Mouse (Mus musculus) kidney, postnatal 14 days (tissue): ENCODE results near the gene Mtfp1.
"Not testable (repeated sequence)": the region's sequence is repeated elsewhere in the genome, so short reads cannot be mapped to it uniquely, and the experiment has no call there.

Experiments used
- DNase-seq: peaks from one replicate; pipeline ENCODE4 v3.0.0; 2022; ENCODE audit warnings: mixed read lengths

The Mtfp1 gene

DNA sequence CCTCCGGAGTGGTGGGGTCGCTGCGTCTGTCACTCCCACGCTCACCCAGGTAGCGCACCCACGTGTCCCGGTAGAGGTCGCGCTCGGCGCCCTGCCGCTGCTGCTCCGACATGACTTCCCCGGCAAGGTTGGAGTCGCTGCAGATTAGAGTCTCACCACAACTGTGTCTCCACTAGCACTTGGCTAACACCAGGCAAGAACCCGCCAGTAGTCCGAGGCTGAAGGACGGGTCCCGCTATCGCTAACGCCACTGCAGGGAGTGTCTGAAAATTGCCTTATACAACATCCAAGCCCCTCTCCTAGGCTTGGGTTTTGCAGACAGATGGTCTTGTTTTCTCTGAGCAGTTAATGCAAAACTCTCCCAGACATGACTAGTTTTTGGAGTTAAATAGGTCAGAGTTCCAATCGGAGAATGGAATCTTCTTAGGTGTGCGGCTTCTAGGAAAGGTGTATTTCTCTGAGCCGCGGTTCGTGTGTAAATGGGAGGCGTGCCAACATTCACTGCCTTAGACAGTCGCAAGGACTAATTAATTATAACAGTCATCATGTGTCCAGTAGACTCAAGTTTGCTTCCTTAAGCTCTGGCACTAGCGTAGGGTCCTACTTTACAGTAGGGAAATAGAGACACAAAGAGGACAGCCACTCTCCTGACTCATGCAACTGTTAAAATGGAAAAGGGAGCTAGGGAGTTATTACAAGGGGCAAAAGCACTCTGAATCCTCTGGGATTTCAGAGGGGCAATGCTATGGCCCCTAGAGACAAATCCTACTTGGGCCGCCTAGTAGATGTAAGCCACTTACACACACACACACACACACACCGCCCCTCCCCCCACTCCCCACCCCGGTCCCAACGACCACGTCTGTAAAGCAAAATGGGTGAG is at the start of gene Mtfp1:
Mtfp1 (minus strand) TSS at position 275 of the 883 bp plus-strand sequence.
- DNase-seq: peak; percentile 70

DNA sequence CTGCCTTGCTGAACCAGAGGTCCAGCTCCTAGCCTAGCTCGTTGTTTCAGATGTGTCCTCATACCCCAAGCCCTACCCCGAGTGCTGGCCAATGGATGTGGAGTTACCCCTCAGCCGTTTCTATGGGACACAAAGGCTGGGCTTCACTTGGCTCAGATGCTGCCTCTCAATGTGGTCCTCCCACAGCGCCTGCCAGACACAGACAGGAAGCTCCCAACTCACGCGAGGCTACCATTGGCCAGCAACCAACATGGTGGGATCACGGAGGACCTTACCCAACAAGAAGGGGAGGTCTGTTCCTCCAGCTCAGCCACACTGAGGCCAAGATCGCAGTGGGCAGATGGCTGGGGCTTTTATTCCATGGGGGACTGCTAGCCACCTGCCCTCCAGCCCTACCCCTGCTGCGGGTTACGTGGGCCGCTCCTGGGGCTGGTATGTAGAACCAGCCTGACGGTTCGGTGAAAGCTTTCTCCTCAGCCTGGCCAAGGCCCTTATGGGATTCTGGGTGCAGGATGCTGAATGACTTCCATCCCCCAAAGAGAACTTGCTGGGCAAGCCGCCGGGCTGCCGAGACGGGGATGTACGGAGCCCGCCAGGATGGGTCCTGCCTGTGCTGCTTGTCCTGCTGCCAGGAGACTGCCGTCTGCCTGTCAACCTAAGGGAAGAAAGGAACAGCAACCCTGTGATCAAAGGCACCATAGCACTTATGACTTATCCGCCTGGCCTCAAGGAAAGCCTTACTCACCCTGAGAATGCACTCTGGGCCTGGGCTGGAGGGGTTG is 48.2 kb upstream of the Mtfp1 start:
- no peak for DNase-seq

DNA sequence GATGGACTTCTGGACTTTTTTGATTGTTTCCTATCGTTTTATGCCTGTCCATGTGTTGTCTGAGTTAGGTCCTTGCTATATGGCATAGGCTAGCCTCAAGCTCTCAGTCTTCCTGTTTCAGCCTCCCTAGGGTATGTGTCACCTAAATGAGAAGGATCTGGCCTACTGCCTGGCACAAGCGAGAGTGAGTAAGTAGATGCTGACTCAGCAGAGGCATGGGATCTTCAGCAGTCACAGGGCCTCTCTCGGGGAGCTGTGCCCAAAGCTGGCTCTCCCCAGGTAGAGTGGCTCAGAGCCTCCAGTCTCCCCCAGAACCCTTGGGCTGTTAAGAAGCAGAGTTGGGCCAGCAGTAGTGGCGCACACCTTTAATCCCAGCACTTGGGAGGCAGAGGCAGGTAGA is 47.1 kb upstream of the Mtfp1 start:
- no peak for DNase-seq

DNA sequence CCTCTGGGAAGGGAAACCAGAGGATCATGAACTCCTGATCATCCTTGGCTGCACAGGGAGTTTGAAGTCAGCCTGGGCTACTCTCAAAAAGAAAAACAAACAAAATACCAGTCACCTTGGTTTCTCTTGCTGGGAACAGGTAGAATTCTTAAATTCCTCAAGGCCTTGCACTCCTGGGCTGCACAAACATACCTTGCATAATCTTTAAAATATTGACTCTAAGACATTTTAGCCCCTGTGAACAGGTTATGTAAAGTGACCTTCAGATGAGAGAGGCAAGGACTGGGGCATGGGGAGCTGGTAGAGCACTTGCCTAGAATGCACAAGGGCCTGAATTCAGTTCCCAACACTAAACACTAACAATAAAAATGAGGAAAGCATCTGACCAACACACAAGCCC is 46.3 kb upstream of the Mtfp1 start:
- DNase-seq: no peak

DNA sequence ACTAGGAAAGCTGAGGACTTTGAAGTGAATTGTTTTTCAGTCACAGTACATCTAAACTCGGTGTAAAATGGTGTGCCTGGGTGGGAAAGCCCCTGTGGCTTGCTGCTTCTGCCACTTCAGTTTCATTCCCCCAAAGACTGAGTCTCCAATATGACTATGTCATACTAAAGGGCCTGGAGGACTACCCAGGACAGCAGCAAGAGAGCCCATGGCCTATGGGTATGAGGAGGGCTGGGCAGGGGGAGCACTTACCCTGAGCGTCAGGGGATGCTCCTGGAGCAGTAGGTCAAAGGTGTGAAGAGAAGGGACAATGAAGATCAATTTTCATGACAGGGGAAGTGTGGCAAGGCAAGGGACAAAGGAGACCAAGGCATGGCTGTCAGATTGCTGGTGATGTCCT is 43.7 kb upstream of the Mtfp1 start:
- DNase-seq: no peak

DNA sequence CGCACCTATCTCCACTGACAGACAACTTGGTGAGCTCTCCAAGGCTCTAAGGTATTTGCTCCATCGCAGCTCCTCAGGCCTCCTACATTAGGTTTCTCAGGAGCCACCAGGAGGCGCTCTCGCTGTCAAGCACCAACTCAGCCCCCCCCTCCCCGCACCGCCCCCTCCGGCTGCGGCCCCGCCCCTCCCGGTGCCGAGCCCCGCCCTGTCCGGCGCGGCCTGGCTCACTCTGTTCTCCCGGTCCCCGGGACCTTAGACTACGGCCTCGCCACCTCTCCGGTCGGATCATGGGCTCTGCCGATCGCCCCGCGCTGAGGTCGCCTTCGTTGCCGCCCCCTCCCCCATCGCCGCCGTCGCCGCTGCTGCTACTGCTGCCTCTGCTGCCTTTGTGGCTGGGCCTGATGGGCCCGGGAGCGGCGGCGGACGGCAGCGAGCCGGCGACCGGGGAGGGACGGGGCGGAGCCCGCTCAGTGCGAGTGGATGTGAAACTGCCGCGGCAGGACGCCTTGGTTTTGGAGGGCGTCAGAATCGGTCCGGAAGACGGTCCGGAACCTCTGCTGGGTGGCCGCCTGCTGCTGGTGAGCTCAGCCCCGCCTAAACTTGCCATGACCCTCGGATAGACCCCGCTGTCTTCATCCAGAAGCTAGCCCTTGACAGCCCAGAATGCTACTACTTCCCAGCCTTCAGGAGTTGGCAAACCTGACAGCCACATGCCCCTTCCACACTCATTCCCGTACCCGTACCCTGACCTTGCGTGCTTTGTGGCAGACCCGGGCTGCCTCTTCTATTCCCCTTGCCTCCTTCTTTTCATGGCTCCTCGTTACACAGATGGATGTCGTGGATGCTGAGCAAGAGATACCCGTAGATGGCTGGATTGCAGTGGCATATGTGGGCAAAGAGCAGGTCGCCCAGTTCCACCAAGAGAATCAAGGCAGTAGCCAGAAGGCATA is 40.0 kb upstream of the Mtfp1 start, which contains the start of gene Rnf215:
Rnf215 (plus strand) TSS at position 217 of the 950 bp plus-strand sequence.
- DNase-seq: peak; percentile 94

DNA sequence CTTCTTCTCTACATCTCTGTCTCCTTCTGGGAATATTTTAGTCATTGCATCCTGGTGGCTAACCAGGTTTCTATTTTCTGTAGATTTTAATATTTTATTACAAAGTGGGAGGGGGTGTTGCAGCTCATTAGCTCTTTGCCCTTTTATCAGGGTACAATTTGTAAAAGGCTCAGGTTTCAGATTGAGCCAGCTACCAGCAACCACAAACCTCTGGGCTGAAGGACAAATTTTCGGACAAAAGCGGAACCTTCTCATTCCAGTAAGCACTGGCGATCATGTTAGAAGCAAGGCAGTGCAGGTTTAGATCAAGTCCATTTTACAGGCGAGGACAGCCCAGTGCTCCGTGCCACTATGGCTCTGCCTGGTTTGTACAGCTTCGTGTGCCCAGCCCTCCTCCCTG is 39.2 kb upstream of the Mtfp1 start:
- DNase-seq: no peak

DNA sequence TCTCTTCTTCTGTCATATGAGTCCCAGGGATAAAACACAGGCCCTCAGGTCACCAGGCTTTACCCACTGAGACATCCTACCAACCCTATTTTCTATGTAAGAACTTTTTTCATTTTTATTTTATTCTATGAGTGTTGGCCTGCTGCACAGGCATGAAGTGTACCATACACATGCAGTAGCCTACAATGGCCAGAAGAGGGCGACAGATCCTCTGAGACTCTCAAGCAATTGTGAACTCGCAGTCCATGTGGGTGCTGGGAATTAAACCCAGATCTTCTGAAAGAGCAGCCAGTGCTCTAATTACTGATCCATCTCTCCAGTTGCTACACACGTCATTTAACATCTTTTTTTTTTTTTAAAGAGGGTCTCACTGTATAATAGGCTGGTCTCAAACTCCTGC is 38.2 kb upstream of the Mtfp1 start:
- DNase-seq: no peak

DNA sequence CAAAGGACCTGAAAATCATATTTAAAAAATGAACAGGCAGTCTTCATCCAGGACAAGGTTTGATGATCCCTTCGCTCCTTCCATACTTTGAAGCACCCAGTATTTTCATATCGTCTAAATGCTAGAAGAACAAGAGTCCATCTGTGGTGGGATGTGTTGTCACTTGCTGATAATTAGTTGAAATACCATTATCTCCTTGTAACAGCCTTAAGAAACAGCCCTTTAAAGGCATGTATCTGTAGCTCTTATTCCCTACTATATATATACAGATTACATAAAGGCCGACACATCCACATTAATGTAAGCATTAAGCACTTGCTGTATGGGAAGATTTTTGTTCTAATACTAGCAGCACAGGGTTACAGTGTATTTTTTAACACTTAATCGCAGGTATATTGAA is 33.2 kb upstream of the Mtfp1 start:
- DNase-seq: not testable (repeated sequence)

DNA sequence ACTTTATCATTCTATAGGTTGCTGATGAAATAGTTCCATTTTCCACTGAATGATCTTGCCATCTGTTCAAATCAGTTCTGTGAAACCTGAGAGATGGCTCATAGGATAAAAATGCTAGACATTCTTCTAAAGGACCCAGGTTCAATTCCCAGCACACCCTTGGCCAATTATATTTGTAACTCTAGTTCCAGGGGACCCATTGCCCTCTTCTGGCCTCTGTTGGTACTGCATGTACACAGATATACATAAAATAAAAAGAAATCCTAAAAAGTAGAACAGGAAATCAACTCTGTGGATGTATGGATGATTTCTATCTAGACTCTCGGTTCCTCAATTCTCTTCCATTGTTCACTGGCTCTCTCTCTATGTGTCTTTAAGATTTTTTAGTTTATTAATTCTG is 31.8 kb upstream of the Mtfp1 start:
- no peak for DNase-seq

DNA sequence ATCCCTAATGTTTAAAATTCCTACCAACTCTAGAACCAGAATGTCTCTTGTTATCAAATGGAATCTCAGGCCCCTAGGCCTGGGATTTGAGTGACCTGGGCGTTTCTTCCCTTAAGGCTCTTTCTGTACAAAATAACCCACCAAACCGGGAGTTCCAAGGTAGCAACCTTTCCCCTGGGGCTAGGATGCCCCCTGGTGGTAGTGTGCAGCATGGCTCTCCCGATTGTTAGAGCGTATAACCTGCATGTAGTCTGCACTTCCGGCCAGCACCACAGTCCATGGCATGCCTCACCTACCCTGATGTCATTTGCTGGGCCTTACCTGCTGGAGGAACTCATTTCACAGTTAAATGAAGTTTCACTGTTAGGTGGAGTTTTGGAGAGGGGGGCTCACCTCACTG is 28.7 kb upstream of the Mtfp1 start:
- DNase-seq: no peak

DNA sequence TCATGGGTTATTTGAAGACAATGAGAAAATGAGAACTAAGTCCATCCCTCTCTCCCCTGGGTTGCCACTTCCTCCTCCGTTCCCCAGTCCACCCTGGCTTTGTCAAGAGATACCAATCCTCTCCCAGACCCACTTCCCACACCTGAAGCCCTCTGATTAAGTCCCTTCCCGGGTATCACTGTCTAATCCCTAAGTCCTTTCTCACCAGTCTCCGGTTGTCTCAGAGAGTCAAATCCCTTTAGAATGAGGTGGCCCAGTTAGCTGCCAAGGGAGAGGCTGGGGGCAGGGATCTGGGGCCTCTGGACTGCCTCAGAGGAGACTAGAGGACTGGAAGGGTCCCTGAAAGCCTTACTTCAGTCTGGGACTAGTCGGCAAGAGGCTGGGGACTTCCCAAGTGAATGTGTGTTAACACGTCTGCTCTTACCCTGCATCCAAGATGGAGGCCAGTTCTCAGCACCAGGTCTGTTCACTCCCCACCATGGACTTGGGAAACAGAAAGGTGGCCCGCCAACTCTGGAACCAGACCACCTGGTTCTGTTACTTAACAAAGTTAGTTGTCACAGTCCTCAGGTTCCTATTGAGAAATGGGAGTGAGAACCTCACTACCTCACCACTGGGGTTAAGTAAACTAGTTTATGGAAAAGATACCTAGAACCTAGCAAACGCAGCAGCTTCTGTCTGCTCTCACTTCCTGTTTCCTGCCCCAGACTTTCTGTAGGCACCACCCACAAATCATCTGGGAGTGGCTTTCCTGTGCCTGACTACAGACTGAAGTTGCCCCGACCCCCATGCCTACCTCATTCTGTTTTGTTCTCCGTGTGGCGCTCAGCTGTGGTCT is 27.7 kb upstream of the Mtfp1 start, which contains the start of gene Sec14l2:
Sec14l2 (minus strand) TSS at position 674 of the 838 bp plus-strand sequence.
- DNase-seq: no peak

DNA sequence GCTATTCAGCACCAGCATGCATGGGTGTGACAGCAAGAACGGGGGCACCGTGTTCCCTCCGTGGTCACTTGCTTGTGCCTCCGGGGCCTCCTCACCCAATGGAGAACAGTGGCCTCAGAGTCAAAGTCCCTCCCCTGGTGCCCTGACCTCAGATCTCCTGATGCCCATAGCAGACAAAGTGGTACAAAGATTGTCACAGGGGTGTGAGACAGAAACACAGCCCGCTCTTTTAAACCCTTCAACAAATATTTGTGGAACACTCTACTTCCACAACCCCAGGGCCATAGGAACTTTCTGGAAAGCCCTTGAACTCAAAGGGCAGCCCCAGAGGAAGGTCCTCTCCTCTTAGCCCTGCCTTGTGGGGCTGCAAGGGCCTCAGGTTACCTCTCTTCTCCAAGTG is 27.0 kb upstream of the Mtfp1 start:
- DNase-seq: no peak

DNA sequence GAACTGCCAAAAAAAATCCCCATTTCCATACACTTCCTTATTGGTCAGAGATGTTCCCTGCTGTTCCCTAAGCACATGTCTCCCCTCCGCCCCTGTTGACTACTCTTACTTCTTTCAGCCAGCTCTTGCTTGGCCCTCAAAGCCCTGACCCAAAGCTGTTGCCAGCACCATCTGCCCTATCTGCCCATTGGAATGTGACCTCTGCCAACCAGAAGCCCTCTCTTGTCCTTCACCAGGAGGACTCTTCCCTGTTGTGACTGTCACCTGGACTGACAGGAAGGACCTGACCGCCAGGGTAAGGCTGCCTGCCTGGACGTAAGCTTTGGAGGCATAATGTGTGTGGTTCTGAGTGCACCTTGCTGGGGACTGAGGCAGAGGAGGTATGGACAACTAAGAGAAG is 26.4 kb upstream of the Mtfp1 start:
- DNase-seq: no peak

DNA sequence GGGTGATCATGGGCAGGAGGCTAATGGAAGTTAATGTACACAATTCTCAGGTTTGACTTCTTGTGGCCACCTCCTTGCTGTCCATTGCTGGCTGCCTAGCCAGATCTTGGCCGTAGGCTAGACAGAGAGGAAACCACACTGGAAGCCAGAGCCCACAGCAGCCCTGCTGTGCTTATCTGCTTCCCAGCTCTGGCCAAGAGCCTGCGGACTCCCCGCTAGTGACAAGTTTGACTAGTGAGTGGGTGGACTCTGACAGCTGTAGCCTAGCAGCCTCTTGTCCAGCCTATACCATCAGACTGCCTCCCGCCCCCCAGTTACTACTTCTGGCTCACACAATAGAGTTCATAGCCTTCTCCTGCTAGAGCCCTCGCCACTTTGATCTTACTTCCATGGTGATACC is 24.4 kb upstream of the Mtfp1 start:
- no peak for DNase-seq

DNA sequence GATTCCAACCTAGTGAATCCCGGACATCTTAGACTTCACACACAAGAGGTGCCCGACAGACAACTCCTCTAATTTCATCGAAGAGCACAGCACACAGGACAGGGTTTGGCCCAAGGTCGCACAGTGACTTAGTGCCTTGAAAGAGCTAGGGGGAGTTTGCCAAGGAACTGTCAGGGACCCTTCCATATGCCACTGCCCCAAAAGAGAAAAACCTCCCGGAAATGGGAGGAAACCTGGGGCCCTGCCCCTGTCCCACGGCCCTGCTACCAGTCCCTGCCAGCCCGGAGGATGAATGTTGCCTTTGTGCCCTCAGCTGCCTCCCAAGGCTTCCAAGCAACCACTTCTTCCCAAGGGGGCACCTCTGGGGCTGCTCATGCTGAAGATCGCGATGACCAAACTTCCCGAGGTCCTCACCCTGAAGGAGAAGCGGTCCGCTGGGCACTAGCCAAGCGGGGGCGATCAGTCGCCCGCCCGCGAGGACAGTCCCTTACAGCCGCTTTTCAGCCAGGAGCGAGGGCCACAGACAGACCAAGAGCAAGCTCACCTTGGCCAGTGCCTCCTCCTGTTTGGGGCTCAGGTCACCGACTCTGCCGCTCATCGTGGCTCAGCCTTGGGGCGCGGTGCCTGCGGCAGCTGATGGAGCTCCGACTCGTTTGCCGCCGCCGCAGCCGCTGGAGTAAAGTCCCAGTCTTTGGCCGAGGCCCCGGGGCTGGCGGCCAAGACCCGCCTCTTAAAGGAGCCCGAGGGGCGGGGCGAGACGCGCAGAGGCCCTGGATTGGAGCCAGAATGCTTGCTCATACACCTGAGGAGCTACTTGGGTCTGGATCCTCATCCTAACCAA is 23.1 kb upstream of the Mtfp1 start:
- peak; percentile 86 for DNase-seq

DNA sequence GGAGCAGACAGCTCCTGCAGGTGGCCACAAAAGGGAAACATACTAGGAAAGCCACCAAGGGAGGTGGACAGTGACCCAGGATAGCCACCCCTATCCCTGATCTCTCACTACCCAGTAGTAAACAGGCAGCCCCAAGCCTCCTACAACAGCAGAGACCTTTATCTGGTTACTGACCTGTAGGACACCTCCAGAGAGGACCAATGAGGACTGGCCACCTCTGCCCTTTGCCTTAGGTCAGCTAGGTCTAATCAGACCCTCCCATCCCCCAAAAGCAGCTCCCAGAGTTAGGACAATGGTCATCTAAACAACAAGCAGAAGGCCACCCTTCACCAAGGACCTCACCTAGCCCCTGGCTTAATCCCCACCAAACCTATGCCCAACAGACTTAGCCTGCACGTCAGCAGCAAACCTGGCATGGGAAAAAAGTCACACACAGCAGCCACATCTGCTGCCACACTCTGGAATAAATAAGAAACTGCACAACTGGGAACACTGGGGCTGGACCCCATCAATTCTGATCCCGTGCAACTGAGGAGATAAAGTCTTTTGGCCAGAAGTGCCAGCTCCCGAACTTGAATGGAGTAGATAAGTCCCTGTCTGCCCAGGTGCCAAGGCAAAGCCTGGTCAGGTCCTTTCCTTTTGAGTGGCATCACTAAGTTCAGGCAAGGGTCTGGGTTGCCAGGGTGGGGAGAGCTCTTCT is 22.3 kb upstream of the Mtfp1 start:
- DNase-seq: no peak

DNA sequence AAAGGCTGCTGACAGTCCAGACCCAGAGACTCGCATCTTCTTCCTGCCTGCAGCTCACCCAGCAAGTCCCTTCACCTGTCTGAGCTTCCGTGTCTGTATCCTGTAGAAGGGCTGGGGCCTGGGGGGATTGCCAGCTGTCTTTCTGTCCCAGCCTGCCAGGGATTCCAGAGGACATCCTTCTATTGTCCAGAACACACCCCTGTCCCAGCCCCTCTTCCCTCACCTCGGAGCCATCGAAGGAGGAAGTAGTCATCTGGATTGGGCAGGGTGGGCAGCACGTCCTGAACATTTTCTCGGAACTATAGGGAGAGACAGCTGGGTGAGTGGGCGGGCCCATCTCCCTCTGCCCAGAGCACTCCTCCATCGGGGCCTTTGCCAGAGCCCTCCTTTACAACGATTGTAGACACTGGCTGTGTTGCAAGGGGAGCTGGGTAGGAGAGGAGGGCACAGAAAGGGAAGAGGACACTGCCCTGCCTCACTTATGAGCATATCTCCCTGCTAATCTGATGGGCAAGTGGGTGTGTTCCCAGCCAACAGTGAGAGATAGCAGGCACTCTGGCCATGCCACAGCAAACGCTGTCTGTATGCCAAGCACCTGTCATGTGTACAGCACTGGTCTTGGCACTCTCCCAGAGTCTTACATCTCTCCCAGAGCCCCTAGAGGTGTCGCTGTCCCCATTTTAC is 21.4 kb upstream of the Mtfp1 start:
- DNase-seq: peak; percentile 27

DNA sequence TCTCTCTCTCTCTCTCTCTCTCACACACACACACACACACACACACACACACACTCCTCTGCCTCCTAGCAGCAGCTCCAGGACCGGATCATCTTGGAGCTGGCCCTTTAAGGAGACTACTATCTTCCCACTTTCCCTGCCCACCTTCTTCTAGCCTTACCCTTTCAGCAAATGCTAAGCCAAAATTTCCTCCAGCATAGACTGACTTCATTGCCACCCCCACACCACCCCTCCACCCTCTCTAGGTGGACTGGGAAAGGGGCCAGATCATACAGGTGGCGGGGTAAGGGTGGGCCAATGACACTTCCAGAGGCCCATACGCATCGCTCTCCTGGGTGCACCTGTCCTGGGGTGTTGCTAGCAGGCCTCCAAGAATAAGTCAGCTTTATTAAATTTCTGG is 20.2 kb upstream of the Mtfp1 start:
- no peak for DNase-seq

DNA sequence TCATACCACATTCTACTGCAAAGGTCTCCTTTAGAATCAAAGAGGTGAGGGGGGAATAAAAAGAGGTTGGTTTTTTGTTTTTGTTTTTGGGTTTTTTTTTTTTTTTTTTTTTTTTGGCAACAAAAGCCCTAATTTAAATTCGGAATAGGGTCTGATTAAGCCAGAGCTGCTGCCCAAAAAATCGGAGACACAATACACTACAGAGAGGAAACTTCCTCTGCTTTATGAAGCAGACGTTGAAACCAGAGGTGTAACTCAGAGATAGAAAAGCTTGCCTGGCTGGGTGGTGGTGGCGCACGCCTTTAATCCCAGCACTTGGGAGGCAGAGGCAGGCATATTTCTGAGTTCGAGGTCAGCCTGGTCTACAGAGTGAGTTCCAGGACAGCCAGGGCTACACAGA is 19.3 kb upstream of the Mtfp1 start:
- not testable (repeated sequence) for DNase-seq
